Mouse (Mus musculus): ENCODE measurements around the gene Fcrla.

GRCm38 (mm10) chr1:170919308-170919707, 8.1 kb downstream of the Fcrla start:
- TF ChIP-seq EP300 (IDR thresholded peaks at IDR 0.05) (no peak), CTCF (IDR thresholded peaks at IDR 0.05) (no peak)
